Mouse (Mus musculus) right cerebral cortex, adult 18-20 months (tissue): ENCODE results near the gene Hic2.

Experiments used
- DNase-seq: peaks from one replicate; pipeline ENCODE4 v3.0.0; 2022; ENCODE audit warnings: mixed read lengths

Hic2 gene

GRCm38 (mm10) chr16:17234499-17234895 lies 1.1 kb downstream of the Hic2 start:
- peak; percentile 62 for DNase-seq

- peak; percentile 67 for DNase-seq
Measured at GRCm38 (mm10) chr16:17234916-17235665, 1.7 kb downstream of the Hic2 start.

- no peak for DNase-seq
Measured at GRCm38 (mm10) chr16:17237634-17238033, 4.3 kb downstream of the Hic2 start.

- no peak for DNase-seq
Measured at GRCm38 (mm10) chr16:17239409-17239808, 6.0 kb downstream of the Hic2 start.

- no peak for DNase-seq
Measured at GRCm38 (mm10) chr16:17243731-17244130, 10.4 kb downstream of the Hic2 start.

GRCm38 (mm10) chr16:17244996-17245395 lies 11.6 kb downstream of the Hic2 start:
- DNase-seq = no peak

GRCm38 (mm10) chr16:17247727-17248126 lies 14.4 kb downstream of the Hic2 start:
- DNase-seq = no peak

- no peak for DNase-seq
Measured at GRCm38 (mm10) chr16:17249135-17249534, 15.8 kb downstream of the Hic2 start.

GRCm38 (mm10) chr16:17251539-17251938 lies 18.2 kb downstream of the Hic2 start:
- DNase-seq = no peak

GRCm38 (mm10) chr16:17252086-17252726 lies 18.8 kb downstream of the Hic2 start:
- DNase-seq = no peak

- DNase-seq = no peak
Measured at GRCm38 (mm10) chr16:17252841-17253240, 19.5 kb downstream of the Hic2 start.

- DNase-seq = no peak
Measured at GRCm38 (mm10) chr16:17254005-17254597, 20.7 kb downstream of the Hic2 start.

GRCm38 (mm10) chr16:17255270-17255669 lies 21.9 kb downstream of the Hic2 start:
- DNase-seq = no peak

- no peak for DNase-seq
Measured at GRCm38 (mm10) chr16:17257359-17257821, 24.0 kb downstream of the Hic2 start.

- DNase-seq = no peak
Measured at GRCm38 (mm10) chr16:17258917-17259316, 25.5 kb downstream of the Hic2 start.

- no peak for DNase-seq
Measured at GRCm38 (mm10) chr16:17261341-17261740, 28.0 kb downstream of the Hic2 start.

GRCm38 (mm10) chr16:17266113-17266512 lies 32.7 kb downstream of the Hic2 start:
- no peak for DNase-seq

GRCm38 (mm10) chr16:17267937-17268336 lies 34.6 kb downstream of the Hic2 start:
- DNase-seq = no peak

GRCm38 (mm10) chr16:17269872-17270271 lies 36.5 kb downstream of the Hic2 start:
- DNase-seq = no peak

GRCm38 (mm10) chr16:17271124-17271523 lies 37.8 kb downstream of the Hic2 start:
- DNase-seq = no peak

- DNase-seq = no peak
Measured at GRCm38 (mm10) chr16:17271856-17272255, 38.5 kb downstream of the Hic2 start.

GRCm38 (mm10) chr16:17275721-17276120 lies 42.3 kb downstream of the Hic2 start, which contains the start of gene Tmem191c:
Gene Tmem191c, plus strand, starts transcription at chr16:17276077.
- DNase-seq = no peak
